ENCODE assay signal across 25 mouse cellular contexts in genomic region chr5:4195086-4195485, GRCm38 (mm10). TPM values are rescaled to one million over a fixed set of nuclear protein-coding genes. Genes with fewer than 3 reads are reported as not detected.
DNase-seq lines count a peak whose midpoint lies in the region; ATAC-seq and TF ChIP-seq lines count a peak whose summit lies in the region.
"Had no signal": no experiment of that assay in that cellular context is flagged by ENCODE, and none has a peak within 500 bp of the region (broad histone marks: within the 10 kb centered on the region; RNA-seq: fewer than 3 reads in every experiment).

No protein-coding gene starts in this region.

- 13% methylated on average over 1 of the region's 1 CpGs for WGBS in lung, adult 2 months
- 67% methylated on average over 1 of the region's 1 CpGs for WGBS in intestine, postnatal 0 days

- no peak for ATAC-seq in intestine, postnatal 0 days
- ATAC-seq: forebrain, postnatal 0 days had no signal

- H3K4me2 ChIP-seq in intestine, postnatal 0 days (replicated peaks; ENCODE audit: low read depth): no peak overlapping the region
- H3K4me2 ChIP-seq: heart, embryonic 12.5 days; kidney, embryonic 15.5 days; liver, embryonic 11.5 days; midbrain, embryonic 12.5 days; stomach, embryonic 15.5 days had no signal

- TF ChIP-seq POLR2A in lung, adult 2 months (IDR thresholded peaks at IDR 0.05; ENCODE audit: borderline replicate concordance, extremely low read depth, low read depth, low read length): no peak

- peak; percentile 14 for DNase-seq in lung, postnatal 10 days
- no peak for DNase-seq in lung, adult 2 months
- DNase-seq in R1 (ENCODE audit: low read depth, low spot score): peak; percentile 22
- peak; percentile 86 for DNase-seq in adrenal gland, postnatal 14 days
- no peak for DNase-seq in layer of hippocampus, adult 8-10 months (ENCODE audit: low spot score in 2 of 2)
- no peak for DNase-seq in urinary bladder, postnatal 36 days (ENCODE audit: low spot score in 2 of 2)
- DNase-seq: B cell, adult 2 months; cerebellum, adult 9-11 months; forebrain, postnatal 0 days; gastrocnemius, postnatal 14 days; heart, adult 18-20 months; heart, postnatal 10 days; kidney, adult 11 months; lung, adult 18-20 months; right cerebral cortex, postnatal 4 days; thymus, adult 2 months; thymus, postnatal 4 days had no signal

- H3K9ac ChIP-seq in intestine, postnatal 0 days (ENCODE audit: low read depth, low read length): no peak overlapping the region
- H3K9ac ChIP-seq: forebrain, postnatal 0 days; heart, embryonic 12.5 days; kidney, embryonic 15.5 days; midbrain, embryonic 12.5 days; stomach, embryonic 15.5 days had no signal

- H3K4me3 ChIP-seq in lung, adult 2 months (replicated peaks; ENCODE audit: extremely low read depth, low read depth, low read length): no peak overlapping the region
- no peak overlapping the region for H3K4me3 ChIP-seq in intestine, postnatal 0 days (ENCODE audit: low read depth, low read length)
- H3K4me3 ChIP-seq: embryonic facial prominence, embryonic 10.5 days; heart, embryonic 12.5 days; kidney, embryonic 15.5 days; midbrain, embryonic 12.5 days; stomach, embryonic 15.5 days had no signal

- no peak for TF ChIP-seq CTCF in lung, adult 2 months (IDR thresholded peaks at IDR 0.05; ENCODE audit: insufficient read depth, low read length)
- no peak for TF ChIP-seq CTCF in intestine, postnatal 0 days (IDR thresholded peaks at IDR 0.05; ENCODE audit: low read depth)

- peaks cover 5% of the 10 kb centered on the region for H3K4me1 ChIP-seq in lung, adult 2 months (ENCODE audit: control insufficient read depth, insufficient read depth, low read length)
- no peaks in the 10 kb centered on the region for H3K4me1 ChIP-seq in intestine, postnatal 0 days (replicated peaks; ENCODE audit: control insufficient read depth, insufficient read depth, low read length)
- H3K4me1 ChIP-seq: stomach, embryonic 15.5 days had no signal

- peaks cover 8% of the 10 kb centered on the region; the same call in 1 of the 2 replicates for H3K9me3 ChIP-seq in intestine, postnatal 0 days (ENCODE audit: control insufficient read depth)
- H3K9me3 ChIP-seq: embryonic facial prominence, embryonic 10.5 days; kidney, embryonic 15.5 days; stomach, embryonic 15.5 days had no signal

- no peaks in the 10 kb centered on the region for H3K27me3 ChIP-seq in intestine, postnatal 0 days (replicated peaks; ENCODE audit: control insufficient read depth, insufficient read depth, low read length)
- H3K27me3 ChIP-seq: CH12.LX; heart, embryonic 12.5 days; kidney, embryonic 15.5 days; midbrain, embryonic 12.5 days; stomach, embryonic 15.5 days had no signal

- H3K27ac ChIP-seq in intestine, postnatal 0 days (ENCODE audit: low read depth, low read length): no peak overlapping the region
- H3K27ac ChIP-seq: embryonic facial prominence, embryonic 10.5 days; kidney, embryonic 15.5 days; midbrain, embryonic 12.5 days; stomach, embryonic 15.5 days had no signal

- no peaks in the 10 kb centered on the region for H3K36me3 ChIP-seq in intestine, postnatal 0 days (ENCODE audit: control insufficient read depth, insufficient read depth)
- H3K36me3 ChIP-seq: heart, embryonic 12.5 days; kidney, embryonic 15.5 days; midbrain, embryonic 12.5 days; stomach, embryonic 15.5 days had no signal

RNA-seq across cellular contexts. Expression of gene Mterf1b, which starts 2.9 kb away (rescaled TPM):
- polyA plus RNA-seq in lung, adult 2 months (2012; rRNA removed): 0.15 and 0.47 TPM in 2 replicates
- total RNA-seq in adrenal gland, postnatal 14 days (2021): 2.3 and 4.5 TPM in 2 replicates
- polyA plus RNA-seq in intestine, postnatal 0 days (2015; fragmentation: Nextera tagmentation; extraction: Ambion mirVana): 1.3 and 1.5 TPM in 2 replicates
- 1 to 10 TPM; 6.1 to 7.1 (median 6.6) TPM for total RNA-seq in layer of hippocampus, adult 8-10 months (2022)

Comparison
In these comparisons a context has a peak if more than half of its experiments do, and no peak if none do; other contexts are left out.
1. DNase-seq: peak in lung, postnatal 10 days (single experiment), R1 (single experiment) and adrenal gland, postnatal 14 days (single experiment); none in lung, adult 2 months (single experiment), layer of hippocampus, adult 8-10 months (0 of 2) and urinary bladder, postnatal 36 days (0 of 2).